Mouse (Mus musculus): ENCODE measurements around the gene Eps15l1.

The Eps15l1 gene

DNA sequence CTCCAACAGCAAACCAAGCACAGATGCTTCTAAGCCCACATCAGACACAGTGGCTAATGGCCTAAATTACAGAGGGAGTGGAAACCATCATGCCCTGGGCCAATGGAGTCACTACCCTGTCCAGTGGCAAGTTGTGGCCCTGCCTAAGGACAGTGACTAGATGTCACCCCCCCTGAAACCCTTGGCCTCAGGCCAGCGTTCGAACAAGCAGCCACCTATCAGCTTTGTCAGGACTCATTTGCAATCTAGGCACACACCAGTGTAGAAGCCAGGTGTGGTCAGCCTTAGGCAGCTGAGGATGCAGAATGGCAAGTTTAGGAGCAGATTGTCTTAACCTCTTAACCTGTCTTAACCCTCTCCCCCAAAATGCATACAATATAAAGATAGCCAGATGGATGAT, 6.0 kb downstream of the Eps15l1 start:
- no peak for DNase-seq (ENCODE audit: extremely low read depth, low read depth, low spot score)

DNA sequence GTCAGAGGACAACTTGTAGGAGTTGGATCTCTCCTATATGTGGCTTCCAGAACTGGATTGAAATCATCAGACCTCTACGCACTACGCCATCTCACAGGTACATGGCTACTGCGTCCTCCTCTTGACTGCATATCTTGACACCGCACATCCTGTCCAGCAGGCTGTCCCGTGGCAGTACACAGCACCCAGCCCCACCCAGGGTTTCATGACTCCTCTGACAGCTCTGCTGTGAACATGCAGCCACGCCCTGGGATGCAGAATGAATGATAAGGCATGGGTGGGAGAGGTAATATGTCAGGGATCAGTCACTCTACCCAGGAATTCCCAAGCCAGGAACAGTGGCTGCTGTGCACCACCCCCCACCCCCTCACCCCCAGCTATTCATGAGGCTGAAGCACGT, 7.4 kb downstream of the Eps15l1 start:
- no peak for DNase-seq (ENCODE audit: extremely low read depth, low read depth, low spot score)

DNA sequence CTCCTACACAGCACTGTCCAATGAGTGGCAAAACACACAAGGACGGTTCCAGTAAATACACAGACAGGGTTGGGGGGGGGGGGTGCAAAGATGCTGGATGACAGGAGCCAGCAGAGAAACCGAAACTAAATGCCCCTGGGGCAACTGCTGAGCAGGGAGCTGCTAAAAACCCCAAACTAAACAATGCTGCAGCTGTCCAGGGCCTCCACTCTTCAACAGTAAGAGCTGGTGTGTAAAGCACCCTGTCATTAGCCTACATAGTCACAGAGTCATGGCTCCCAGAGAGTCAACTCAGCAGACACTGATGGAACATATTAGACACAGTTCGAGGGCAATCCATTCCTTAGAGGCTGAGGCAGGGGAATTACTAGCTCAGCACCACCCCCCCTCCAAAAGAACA, 11.8 kb downstream of the Eps15l1 start:
- no peak for DNase-seq (ENCODE audit: extremely low read depth, low read depth, low spot score)

DNA sequence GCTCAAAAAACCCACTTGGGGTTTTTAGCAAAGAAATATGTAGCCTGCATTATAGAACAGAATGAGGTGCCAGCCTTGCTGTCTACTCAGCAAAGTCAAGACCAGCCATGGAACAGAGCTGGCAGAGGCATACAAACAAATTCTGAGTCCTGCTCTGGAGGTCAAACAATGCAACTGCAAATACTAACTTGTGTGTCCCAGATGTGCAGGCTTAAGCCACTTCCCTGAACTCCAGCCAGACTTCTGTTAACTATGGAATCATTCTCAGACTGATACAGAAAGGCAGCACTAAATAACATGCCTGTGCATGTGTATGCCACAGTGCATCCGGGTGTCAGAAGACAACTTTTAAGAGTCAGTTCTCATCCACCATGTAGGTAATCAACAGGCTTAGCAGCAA, 13.4 kb downstream of the Eps15l1 start:
- peak; percentile 45 for DNase-seq (ENCODE audit: extremely low read depth, low read depth, low spot score)

DNA sequence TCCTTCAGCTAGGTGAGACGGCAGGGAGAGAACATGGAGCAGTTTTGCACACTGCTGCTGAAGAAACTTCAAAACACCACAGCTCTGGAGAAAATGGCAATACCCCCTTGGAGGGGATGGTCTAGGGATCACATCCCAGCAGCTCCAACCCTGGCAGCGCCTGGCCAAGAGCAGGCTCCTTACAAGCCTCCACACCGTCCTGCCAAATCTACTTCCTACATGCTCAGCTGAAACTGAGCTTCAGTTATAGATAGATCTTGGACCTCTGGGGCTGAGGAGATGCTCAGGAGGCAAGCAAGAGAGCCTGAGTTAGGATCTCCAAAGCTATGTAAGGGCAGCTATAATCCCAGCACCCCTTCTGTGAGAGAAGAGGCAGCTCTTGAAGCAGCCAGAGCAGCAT, 18.3 kb downstream of the Eps15l1 start:
- no peak for DNase-seq (ENCODE audit: extremely low read depth, low read depth, low spot score)

DNA sequence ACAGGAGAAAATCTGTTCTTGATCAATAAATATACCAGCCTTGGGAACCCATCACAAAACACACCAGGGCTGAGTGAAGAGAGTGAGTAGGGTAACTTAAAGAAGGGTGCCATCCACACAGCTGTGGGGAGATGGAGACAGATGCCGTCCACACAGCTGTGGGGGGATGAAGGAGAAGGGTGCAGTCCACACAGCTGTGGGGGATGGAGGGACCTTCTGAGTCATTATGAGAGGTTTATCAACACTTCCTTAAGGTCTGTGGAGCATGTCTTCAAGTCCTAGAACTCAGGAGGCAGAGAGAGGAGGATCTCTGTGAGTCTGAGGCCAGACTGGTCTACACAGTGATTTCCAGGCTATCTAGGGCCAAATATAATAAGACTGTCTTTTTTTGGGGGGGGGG, 19.9 kb downstream of the Eps15l1 start:
- DNase-seq (ENCODE audit: extremely low read depth, low read depth, low spot score) = no peak

DNA sequence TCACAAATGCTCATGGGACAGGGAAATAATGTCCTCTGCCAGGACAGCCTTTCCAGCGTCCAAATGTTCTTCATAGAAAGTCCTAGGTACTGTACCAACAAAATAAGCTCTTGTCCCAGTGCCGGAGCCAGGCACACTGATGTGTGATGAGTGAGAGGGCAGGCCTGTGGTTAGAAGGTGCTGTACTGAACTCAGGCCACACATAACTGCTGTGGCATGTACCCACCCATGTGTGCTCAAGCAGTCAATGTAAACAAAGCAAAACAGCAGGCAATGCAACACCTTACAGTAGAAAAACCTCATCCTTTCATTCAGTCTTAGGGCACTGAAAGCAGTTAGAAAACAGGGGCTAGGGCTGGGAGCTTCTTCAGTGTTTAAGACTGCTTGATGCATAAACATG, 35.5 kb downstream of the Eps15l1 start:
- no peak for DNase-seq (ENCODE audit: extremely low read depth, low read depth, low spot score)

DNA sequence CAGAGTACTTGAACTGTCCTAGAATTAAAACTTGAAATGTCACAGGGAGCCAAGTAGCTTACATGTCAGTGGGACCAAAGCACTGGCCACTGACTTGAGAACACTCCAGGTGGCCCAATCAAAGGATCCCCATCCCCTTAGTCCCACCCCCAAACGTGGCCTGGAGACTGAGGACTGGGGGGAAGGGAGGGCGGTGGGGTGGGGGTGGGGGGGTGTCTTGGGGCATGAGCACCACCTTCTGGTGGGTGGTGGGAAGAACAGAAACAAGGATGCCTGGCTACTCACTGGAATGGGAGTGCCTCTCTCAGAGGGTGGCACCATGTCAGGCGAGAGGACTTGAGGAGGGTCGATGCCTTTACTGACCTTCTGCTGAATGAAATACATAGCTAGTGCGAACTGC, 38.9 kb downstream of the Eps15l1 start:
- DNase-seq (ENCODE audit: extremely low read depth, low read depth, low spot score) = no peak

DNA sequence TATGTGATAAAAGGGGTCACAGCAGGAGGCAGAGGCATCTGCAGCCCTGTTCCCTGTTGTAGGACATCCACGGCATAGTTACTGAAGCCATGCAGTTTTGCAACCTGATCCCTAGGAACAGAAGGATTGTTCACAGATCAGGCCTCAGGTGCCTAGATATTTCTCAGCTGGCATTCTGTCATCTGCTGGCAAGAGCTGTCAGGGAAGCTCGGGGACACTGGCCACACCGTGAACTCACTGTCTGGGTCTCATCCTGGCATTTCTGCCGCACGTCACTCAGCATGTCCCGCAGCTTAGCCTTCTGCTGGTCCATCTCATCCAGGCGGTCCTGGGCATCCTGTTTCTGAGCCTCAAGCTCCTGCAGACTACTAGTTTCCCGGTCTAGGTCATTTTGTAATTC, 40.6 kb downstream of the Eps15l1 start:
- no peak for DNase-seq (ENCODE audit: extremely low read depth, low read depth, low spot score)

DNA sequence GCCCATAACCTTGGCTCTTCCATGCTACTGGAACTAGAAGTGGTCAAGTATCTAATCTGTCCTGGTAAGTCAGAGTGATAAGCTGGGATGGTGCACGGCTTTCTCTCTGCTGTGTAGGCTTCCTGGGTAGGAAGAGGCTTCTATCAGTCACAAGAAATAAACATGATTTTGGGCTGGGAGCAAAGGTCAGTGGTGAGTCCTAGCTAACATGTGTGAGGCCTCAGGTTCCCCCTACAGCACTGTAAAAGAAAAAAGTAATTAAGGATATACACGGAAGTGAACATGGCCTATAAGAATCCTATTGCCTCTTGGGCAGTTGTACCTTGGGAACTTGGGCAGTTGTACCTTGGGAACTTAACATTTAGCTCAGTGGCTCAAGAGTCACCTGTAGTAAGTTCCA, 44.4 kb downstream of the Eps15l1 start:
- DNase-seq (ENCODE audit: extremely low read depth, low read depth, low spot score) = no peak

DNA sequence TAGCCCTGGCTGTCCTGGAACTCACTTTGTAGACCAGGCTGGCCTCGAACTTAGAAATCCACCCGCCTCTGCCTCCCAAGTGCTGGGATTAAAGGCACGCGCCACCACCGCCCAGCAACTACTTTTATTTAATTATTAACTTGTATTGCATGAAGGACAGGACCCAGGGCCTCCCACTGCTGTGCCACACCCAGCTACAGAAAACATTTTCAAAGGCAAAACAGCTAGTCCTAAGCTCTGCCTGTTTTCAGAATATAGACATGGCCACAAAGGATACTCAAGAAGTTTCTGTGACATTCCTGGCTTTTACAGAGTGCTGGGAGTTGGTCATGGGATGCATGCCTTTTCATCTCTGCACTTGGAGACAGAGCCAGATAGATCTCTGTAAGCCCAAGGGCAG, 45.0 kb downstream of the Eps15l1 start:
- no peak for DNase-seq (ENCODE audit: extremely low read depth, low read depth, low spot score)

DNA sequence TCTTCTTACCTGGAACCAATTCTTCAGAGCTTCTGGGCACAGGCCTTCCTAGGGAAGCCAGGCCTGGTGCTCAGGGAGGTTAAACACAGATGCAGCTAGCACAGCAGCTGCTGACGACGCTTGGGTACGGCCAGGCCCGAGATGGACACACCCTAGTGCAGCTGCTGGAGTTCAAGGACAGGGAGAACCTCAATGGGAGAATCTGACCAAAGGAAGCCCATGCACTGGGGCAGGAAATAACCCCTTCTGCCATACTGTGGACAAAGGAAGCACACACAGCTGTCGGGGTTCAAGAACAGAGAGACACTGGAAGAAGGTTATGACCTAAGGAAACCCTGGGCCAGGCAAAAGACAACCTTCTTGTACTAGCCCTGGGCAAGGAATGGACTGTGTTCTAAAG, 46.1 kb downstream of the Eps15l1 start:
- no peak for DNase-seq (ENCODE audit: extremely low read depth, low read depth, low spot score)

DNA sequence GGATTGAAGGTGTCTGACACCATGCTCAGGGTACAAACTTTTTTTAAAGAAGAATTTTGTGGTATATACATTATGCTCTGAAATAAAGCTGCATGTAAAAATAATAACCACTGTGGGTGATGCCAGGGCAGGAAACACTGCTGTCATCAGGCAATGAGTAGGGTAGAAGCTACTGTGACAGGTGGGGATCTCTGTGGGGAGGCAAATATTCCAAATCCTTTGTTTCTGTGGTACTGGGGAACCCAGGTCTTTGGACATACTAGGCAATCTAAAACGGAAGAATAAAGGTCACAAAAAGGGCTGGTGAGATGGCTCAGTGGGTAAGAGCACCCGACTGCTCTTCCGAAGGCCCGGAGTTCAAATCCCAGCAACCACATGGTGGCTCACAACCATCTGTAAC, 48.9 kb downstream of the Eps15l1 start:
- no peak for DNase-seq (ENCODE audit: extremely low read depth, low read depth, low spot score)

DNA sequence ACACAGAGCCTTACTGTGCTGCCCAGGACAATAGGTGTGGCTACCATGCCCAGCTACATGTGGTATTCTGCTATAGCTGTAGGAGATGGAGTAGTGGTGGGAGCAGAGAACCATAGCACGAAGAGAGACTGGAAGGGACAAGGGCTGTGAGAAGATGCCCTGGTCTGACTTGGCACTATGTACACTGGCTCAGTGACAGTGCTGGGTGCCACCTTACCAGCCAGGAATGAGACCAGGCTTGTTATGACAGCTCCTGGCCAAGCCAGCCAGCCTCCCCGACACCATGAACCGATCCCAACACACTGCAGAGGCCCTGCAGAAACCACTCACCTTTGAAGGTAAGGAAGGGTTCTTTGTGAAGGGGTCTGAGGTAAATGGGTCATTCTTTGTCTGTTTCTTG, 49.9 kb downstream of the Eps15l1 start:
- DNase-seq (ENCODE audit: extremely low read depth, low read depth, low spot score) = no peak

DNA sequence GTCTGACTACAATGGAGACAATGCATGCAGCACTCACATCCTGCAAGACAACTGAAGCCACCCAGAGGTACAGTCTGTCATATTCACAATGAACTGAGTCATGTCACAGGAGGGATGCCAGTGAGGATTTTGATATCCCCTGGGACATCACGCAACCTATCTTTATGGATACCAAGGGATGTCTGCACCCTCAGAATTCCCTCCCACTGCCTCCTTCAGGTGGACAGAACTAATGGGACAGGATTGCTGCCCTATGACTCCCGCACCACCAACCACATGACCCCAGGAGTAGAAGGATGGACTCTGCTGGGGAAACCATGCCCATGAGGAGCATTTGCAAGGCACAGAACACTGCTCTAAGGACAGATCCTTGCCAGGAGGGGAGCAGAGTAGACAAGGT, 54.8 kb downstream of the Eps15l1 start:
- no peak for DNase-seq (ENCODE audit: extremely low read depth, low read depth, low spot score)

DNA sequence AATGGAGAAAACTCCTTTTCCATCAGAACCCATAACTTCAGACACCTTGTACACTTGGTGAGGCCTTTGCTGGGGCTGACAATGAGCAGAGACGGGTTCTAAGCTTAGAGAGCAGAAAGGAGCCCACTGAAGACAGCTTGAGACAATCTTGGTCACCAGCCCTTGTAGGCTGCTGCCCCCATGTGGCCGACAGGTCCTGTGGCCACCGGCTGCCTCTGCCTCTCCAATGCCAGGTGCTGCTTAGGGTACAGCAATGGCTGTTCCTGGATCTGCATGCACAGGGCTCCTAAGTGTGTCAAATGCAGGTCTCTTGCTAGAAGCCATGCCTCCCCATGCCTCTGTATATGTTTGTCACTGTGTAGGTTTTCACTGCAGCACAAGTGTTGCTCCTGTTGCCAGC, 55.4 kb downstream of the Eps15l1 start:
- DNase-seq (ENCODE audit: extremely low read depth, low read depth, low spot score) = no peak

DNA sequence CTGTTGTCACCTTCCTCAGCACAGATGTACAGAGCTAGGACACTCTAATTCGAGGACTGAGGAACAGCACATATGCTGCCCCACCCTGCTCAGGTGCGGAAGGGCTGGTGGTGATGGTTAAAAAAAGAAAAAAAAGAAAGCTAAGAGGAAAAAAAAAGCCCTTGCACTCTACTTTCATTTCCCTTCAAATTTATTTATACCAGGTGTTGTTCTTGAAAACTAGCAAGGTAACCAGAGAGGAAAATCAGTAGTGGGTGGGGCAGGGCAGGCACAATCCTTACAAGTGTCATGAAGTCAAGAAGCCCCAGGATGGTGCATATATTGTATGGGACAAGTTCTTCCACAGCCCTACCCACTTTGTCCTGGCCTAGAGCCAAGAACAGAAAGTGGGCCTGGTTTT, 56.2 kb downstream of the Eps15l1 start:
- DNase-seq (ENCODE audit: extremely low read depth, low read depth, low spot score) = no peak

DNA sequence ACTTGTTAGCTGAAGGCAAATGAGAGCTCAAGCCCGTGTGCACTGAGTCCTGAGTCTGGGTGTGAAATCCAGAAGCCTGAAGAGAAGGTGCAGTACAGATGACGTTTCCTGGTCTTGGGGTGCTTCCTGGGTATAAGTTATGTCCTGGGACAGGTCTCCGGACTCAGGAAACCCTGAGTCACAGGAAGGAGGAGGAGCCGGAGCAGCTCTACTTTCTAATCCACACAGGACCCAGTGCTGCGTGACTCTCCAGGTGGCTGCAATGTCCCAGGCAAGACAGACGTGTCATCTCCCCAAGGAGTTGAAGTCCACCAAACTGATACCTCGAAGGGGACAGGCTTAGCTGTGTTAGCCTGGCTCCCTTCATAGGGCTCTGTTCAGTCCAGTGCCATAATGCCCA, 57.8 kb downstream of the Eps15l1 start:
- DNase-seq (ENCODE audit: extremely low read depth, low read depth, low spot score) = no peak

DNA sequence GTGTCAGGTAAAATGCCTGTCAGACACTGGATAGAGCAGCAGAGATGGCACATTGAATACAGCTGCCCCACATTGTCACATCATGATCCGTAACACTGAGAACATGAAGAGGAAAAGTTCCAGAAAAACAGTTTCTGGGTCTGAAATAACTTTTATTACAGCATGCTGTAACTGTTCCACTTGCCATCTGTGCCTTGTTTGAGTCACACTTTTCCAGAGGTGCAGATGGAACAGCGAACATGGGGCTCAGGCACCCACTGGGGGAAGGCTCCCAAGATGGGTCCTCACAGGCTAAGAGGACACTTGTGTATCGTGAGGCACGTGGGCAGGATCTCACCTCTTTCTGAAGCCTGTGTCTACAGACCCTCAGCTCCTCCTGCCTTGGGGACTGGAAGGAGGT, 58.5 kb downstream of the Eps15l1 start:
- DNase-seq (ENCODE audit: extremely low read depth, low read depth, low spot score) = no peak

DNA sequence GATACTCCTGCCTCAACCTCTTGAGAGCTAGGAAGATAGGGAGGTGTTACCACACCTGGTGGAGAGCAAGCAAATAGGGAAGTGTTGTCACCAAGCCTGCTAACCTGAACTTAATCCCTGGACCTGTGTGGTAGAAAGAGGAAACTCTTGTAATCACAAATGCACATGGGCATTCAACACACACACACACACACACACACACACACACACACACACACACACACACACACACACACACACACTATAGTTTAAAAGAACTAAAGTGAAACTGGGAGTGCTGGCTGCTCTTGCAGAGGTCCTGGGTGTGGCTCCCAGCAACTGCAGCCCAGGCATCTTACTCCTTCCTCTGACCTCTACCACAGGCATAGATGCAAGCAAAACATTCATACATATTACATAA, 61.1 kb downstream of the Eps15l1 start:
- no peak for DNase-seq (ENCODE audit: extremely low read depth, low read depth, low spot score)

DNA sequence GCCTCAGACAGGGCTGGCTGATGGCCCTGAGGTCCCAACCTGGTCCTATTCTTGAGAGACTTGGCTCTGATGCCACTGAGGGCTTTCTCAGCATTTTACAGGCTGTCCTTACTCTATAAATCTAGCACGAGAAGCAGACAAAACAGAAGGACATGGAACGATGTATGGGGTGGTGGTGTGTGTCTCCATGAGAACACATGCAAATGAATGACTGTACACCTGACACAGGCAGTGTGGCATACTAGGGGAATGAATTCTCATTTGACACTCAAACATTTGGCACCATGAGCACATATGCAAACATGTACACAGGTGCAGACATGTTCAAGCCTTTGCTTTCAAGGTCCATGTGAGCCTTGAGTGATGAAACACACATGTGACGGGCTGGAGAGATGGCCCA, 64.7 kb downstream of the Eps15l1 start:
- DNase-seq (ENCODE audit: extremely low read depth, low read depth, low spot score) = no peak

DNA sequence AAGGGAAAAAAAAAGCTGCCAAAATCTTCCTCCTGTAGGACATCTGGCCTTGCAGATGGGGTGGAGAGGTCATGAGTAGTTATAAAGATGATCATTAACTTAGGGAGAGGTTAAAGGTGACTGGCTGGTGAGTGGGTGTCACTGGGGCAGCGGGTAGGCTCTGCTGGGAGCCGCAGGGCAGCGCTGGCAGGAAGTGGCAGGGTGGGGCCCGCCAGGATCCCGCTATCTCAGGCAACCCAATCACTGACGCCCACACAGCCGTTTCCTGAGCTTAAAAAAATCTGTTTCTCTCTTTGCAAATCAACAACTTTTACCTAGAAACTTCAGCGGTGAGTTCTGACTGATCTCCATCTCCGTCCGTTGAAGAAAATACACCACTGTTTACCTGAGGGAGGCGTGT, 67.0 kb downstream of the Eps15l1 start:
- no peak for DNase-seq (ENCODE audit: extremely low read depth, low read depth, low spot score)

DNA sequence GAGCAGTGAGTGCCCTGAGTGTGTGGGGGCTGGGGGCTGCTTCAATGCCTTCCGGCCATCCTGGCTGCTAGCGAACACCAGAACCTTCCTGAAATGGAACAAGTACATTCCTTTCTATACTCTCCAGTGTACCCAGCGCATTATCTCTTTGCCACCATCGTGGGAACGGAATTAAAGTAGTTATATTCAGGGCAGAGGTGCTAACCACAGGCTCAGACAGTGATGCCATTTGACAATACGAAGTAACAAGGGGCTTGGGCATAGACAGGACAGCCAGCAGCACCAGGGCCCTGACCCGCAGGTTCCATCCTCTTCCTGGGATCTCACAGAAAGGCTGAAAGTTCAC, 67.6 kb downstream of the Eps15l1 start:
- no peak for DNase-seq (ENCODE audit: extremely low read depth, low read depth, low spot score)

DNA sequence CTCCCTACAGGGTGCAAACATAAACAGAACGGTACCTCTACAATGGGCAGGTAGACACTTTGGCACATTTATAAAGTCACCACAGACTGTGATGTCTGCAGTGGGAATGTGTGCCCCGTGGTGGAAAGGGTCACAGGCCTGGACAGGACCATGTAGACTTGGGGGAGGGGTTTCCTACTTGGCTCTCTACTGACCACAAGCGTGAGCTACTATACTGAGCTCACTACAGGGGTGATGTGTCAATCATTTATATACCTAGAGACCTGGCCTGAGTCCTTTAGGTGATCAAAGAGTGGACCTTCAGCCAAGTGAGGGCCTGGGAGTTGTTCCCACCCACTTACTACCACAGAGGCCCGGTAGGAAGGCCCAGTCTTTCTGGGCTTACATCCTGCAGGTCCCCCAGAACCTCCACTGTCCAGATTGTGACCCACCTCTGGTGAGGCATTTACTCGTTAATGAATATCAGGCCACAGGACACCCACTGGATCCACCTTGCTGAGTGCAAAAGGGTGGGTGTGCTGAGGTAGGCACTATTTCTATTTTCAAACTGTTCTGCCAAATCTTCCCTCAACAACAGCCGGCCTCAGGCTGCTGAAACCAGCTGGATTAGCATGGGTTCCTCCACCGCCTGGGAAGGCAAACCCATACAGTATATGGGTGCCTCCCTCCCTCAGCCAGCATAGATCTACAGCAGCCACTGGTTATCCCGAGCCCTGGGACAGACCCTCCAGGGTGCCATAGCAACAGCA, 68.1 kb downstream of the Eps15l1 start:
- DNase-seq (ENCODE audit: extremely low read depth, low read depth, low spot score) = no peak

Measured in fat pad, adult 2 months (tissue).